Mouse (Mus musculus): ENCODE data around the gene Schip1. TPM values are rescaled to one million over a fixed set of nuclear protein-coding genes. Genes with fewer than 3 reads are reported as not detected.
A peak's percentile ranks its signal among the peaks of the same experiment; 100 is the strongest.

Schip1 gene
- 1.5 and 2.5 TPM in 2 replicates for polyA plus RNA-seq (2012; rRNA removed)

GRCm38 (mm10) chr3:68064731-68065130 lies at the start of gene Schip1:
Gene Schip1 (plus strand): TSS chr3:68064802.
- no peaks in the 10 kb centered on the region for H3K27me3 ChIP-seq (ENCODE audit: control insufficient read depth, insufficient read depth, low read length)
- no peaks in the 10 kb centered on the region for H3K4me1 ChIP-seq (ENCODE audit: control insufficient read depth, insufficient read depth, low read length)
- H3K4me3 ChIP-seq (ENCODE audit: control insufficient read depth, low read depth, low read length), result no peak within 1 kb of the TSS
- no peak for TF ChIP-seq POLR2A (IDR thresholded peaks at IDR 0.05; ENCODE audit: control insufficient read depth, low read depth, low read length)
- TF ChIP-seq CTCF (IDR thresholded peaks at IDR 0.05; ENCODE audit: control insufficient read depth, insufficient read depth, insufficient replicate concordance, low read depth, low read length), result no peak
- no peak within 1 kb of the TSS for H3K27ac ChIP-seq (ENCODE audit: control insufficient read depth, insufficient read depth, low read depth, low read length)
- no peaks in the 10 kb centered on the region for H3K36me3 ChIP-seq (ENCODE audit: control insufficient read depth, insufficient read depth, low read length)

DNA sequence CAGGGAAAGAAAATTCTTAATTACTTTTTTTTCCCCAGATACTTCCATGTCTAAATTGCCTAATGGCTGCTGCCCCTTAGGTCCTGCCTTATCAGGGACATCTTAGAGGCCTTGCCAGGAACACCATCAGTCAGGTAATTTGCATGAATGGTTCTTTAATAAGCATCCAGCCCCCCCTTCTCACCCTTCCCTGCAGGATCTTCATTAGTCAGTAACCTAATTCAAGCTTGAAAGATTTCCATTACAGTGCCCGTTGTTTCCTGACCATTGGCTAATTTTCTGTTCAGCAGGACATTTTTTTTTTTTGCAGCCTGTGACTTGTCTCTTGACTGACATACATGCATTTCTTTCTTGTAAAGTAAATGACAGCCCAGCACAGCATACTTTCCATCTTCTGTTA lies 48.8 kb upstream of the Schip1 start:
- no peak overlapping the region for H3K27ac ChIP-seq (ENCODE audit: control insufficient read depth, insufficient read depth, low read depth, low read length)
- no peaks in the 10 kb centered on the region for H3K4me1 ChIP-seq (ENCODE audit: control insufficient read depth, insufficient read depth, low read length)
- no peaks in the 10 kb centered on the region for H3K27me3 ChIP-seq (ENCODE audit: control insufficient read depth, insufficient read depth, low read length)
- H3K36me3 ChIP-seq (ENCODE audit: control insufficient read depth, insufficient read depth, low read length), result no peaks in the 10 kb centered on the region
- TF ChIP-seq POLR2A (IDR thresholded peaks at IDR 0.05; ENCODE audit: control insufficient read depth, low read depth, low read length), result no peak
- TF ChIP-seq CTCF (IDR thresholded peaks at IDR 0.05; ENCODE audit: control insufficient read depth, insufficient read depth, insufficient replicate concordance, low read depth, low read length), result no peak
- no peak overlapping the region for H3K4me3 ChIP-seq (ENCODE audit: control insufficient read depth, low read depth, low read length)

DNA sequence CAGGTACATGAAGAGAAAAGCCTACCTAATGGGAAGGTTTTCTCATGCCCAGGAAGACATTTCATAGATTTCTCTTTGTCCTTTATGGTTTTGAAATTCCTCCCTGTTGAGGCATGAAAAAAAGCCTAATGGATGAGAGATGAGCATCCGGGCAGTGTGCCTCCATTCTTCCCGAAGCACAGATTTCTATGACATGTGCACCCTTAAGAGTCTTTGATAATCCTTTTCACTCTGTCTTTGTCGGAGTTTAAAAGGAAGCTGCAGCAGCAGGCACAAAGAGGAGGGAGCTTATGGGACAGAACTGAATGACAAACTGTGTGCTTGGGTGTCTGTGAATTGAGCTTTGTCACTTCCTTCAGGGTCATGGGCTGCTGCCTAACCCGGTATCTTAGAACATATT lies 45.2 kb upstream of the Schip1 start:
- TF ChIP-seq POLR2A (IDR thresholded peaks at IDR 0.05; ENCODE audit: control insufficient read depth, low read depth, low read length) (no peak), CTCF (IDR thresholded peaks at IDR 0.05; ENCODE audit: control insufficient read depth, insufficient read depth, insufficient replicate concordance, low read depth, low read length) (no peak)
- Histone ChIP-seq H3K4me3 (ENCODE audit: control insufficient read depth, low read depth, low read length) (no peak overlapping the region), H3K27ac (ENCODE audit: control insufficient read depth, insufficient read depth, low read depth, low read length) (no peak overlapping the region), H3K36me3 (ENCODE audit: control insufficient read depth, insufficient read depth, low read length) (no peaks in the 10 kb centered on the region), H3K4me1 (ENCODE audit: control insufficient read depth, insufficient read depth, low read length) (no peaks in the 10 kb centered on the region), H3K27me3 (ENCODE audit: control insufficient read depth, insufficient read depth, low read length) (no peaks in the 10 kb centered on the region)

DNA sequence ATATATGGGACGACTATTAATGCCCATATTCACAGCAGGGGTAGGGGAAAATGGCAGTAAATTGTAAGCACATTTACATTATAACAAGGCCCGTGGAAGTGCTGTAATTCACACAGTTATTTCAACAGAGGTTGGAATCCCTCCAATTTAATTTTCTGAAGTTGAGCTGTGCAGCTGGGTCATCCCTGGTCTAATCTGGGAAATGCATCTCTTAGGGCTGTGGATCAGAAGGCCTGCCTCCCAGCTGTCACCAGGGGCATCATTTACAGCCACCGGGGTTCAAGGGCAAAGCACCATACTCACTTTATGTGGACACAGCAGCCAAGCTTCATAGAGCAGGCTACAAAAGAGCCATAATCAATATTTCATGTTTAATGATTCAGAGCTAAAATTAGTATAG lies 28.5 kb upstream of the Schip1 start:
- TF ChIP-seq POLR2A (IDR thresholded peaks at IDR 0.05; ENCODE audit: control insufficient read depth, low read depth, low read length) (no peak), CTCF (IDR thresholded peaks at IDR 0.05; ENCODE audit: control insufficient read depth, insufficient read depth, insufficient replicate concordance, low read depth, low read length) (no peak)
- Histone ChIP-seq H3K4me1 (ENCODE audit: control insufficient read depth, insufficient read depth, low read length) (no peaks in the 10 kb centered on the region), H3K27ac (ENCODE audit: control insufficient read depth, insufficient read depth, low read depth, low read length) (no peak overlapping the region), H3K27me3 (ENCODE audit: control insufficient read depth, insufficient read depth, low read length) (no peaks in the 10 kb centered on the region), H3K36me3 (ENCODE audit: control insufficient read depth, insufficient read depth, low read length) (no peaks in the 10 kb centered on the region), H3K4me3 (ENCODE audit: control insufficient read depth, low read depth, low read length) (no peak overlapping the region)

DNA sequence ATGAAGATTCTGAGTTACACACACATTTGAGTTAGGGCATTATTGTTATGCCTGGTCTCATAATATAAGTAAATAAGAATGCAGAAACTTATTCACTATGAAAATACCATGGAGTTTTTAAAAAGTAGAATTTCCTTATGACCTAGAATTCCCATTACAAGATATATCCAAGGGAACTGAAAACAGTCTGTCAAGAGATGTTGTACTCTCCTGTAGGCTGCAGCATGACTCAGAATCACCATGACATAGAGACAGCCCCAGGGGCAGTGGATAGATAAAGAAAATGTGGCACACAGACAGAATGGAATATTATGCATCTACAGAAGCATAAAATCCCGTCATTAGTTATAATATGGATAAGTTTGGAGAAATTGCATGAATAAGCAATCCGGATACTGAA lies 21.7 kb upstream of the Schip1 start:
- Histone ChIP-seq H3K27me3 (ENCODE audit: control insufficient read depth, insufficient read depth, low read length) (no peaks in the 10 kb centered on the region), H3K36me3 (ENCODE audit: control insufficient read depth, insufficient read depth, low read length) (no peaks in the 10 kb centered on the region), H3K27ac (ENCODE audit: control insufficient read depth, insufficient read depth, low read depth, low read length) (no peak overlapping the region), H3K4me3 (ENCODE audit: control insufficient read depth, low read depth, low read length) (no peak overlapping the region), H3K4me1 (ENCODE audit: control insufficient read depth, insufficient read depth, low read length) (no peaks in the 10 kb centered on the region; the same call in 1 of the 2 replicates)
- TF ChIP-seq CTCF (IDR thresholded peaks at IDR 0.05; ENCODE audit: control insufficient read depth, insufficient read depth, insufficient replicate concordance, low read depth, low read length) (no peak), POLR2A (IDR thresholded peaks at IDR 0.05; ENCODE audit: control insufficient read depth, low read depth, low read length) (no peak)

GRCm38 (mm10) chr3:68045475-68046416 lies 18.9 kb upstream of the Schip1 start:
- TF ChIP-seq POLR2A (IDR thresholded peaks at IDR 0.05; ENCODE audit: control insufficient read depth, low read depth, low read length) (no peak), CTCF (IDR thresholded peaks at IDR 0.05; ENCODE audit: control insufficient read depth, insufficient read depth, insufficient replicate concordance, low read depth, low read length) (no peak)
- Histone ChIP-seq H3K27me3 (ENCODE audit: control insufficient read depth, insufficient read depth, low read length) (no peaks in the 10 kb centered on the region), H3K27ac (ENCODE audit: control insufficient read depth, insufficient read depth, low read depth, low read length) (no peak overlapping the region), H3K36me3 (ENCODE audit: control insufficient read depth, insufficient read depth, low read length) (no peaks in the 10 kb centered on the region), H3K4me3 (ENCODE audit: control insufficient read depth, low read depth, low read length) (peak overlapping the region; percentile 46; the same call in 1 of the 2 replicates), H3K4me1 (ENCODE audit: control insufficient read depth, insufficient read depth, low read length) (no peaks in the 10 kb centered on the region; the same call in 1 of the 2 replicates)

DNA sequence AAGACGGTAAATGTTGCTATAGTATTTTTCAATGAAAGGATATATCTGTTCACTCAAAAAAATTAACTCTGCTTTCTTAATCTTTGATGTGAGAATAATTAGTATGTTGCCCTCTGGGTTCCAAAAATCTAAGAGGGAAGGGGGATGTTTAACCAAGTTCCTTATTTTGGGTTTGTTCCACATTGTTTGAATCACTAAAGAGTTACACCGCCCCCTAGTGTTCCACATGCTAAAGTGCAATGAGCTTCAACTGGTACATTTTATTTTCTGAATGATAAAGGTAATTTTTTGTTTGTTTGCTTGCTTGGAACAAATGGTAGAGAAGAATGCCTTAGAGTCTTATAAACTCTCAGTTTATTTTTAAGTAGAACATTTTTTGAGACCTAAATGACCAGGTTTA lies 11.1 kb upstream of the Schip1 start:
- no peak for TF ChIP-seq POLR2A (IDR thresholded peaks at IDR 0.05; ENCODE audit: control insufficient read depth, low read depth, low read length)
- TF ChIP-seq CTCF (IDR thresholded peaks at IDR 0.05; ENCODE audit: control insufficient read depth, insufficient read depth, insufficient replicate concordance, low read depth, low read length), result no peak
- Histone ChIP-seq H3K27me3 (ENCODE audit: control insufficient read depth, insufficient read depth, low read length) (no peaks in the 10 kb centered on the region), H3K4me3 (ENCODE audit: control insufficient read depth, low read depth, low read length) (no peak overlapping the region), H3K36me3 (ENCODE audit: control insufficient read depth, insufficient read depth, low read length) (no peaks in the 10 kb centered on the region), H3K4me1 (ENCODE audit: control insufficient read depth, insufficient read depth, low read length) (peaks cover 2% of the 10 kb centered on the region), H3K27ac (ENCODE audit: control insufficient read depth, insufficient read depth, low read depth, low read length) (no peak overlapping the region)

All from testis, adult 2 months (tissue).